Mouse (Mus musculus) G1E (cell line): ENCODE measurements around the gene Farp2.

ENCODE experiments used
- CTCF ChIP-seq: IDR thresholded peaks from 2 replicates; pipeline ENCODE4 v1.5.1; 2012; ENCODE audit warnings: low read depth, low read length, inconsistent platforms, mixed read lengths
- GATA1 ChIP-seq: IDR thresholded peaks from 2 replicates; pipeline ENCODE4 v1.6.1; 2012; ENCODE audit warnings: borderline replicate concordance, low read length, inconsistent platforms, mixed read lengths
- POLR2AphosphoS5 ChIP-seq: IDR thresholded peaks from 2 replicates; pipeline ENCODE4 v1.6.1; 2012; ENCODE audit warnings: low read depth, low read length, inconsistent platforms; ENCODE audit not compliant: insufficient replicate concordance
- TAL1 ChIP-seq: conservative IDR thresholded peaks from 2 replicates; pipeline ENCODE4 v1.6.1; 2012; ENCODE audit warnings: low read depth, low read length, inconsistent platforms, mixed read lengths

DNA sequence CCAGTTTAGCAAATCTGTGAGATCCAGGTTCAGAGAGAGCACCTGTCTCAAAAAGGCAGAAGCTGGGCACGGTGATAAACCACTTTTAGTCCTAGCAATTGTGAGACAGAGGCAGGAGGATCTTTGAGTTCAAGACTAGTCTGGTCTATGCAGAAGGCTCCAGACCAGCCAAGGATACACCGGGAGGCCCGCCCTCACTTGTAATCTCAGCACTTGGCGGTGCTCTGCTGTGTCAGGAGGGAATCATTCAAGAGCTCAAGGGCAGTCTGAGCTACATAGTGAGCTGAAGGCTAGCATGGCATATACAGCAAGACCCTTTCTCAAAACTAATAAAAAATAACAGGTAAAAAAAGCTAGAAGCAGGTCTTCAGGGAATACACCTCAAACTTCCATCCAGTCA is 43.3 kb upstream of the Farp2 start:
- no peak for TF ChIP-seq POLR2AphosphoS5
- no peak for TF ChIP-seq GATA1
- TF ChIP-seq TAL1: no peak
- TF ChIP-seq CTCF: no peak
